Mouse (Mus musculus): ENCODE data around the gene Wars2. TPM values are rescaled to one million over a fixed set of nuclear protein-coding genes. Genes with fewer than 3 reads are reported as not detected.

Wars2 gene
- total RNA-seq, 1 experiment from 2014 or later = 6.4 TPM

GRCm38 (mm10) chr3:99183355-99184016, 42.6 kb downstream of the Wars2 start:
- ATAC-seq (ENCODE audit: extremely low read depth, insufficient number of reproducible peaks, low FRiP score, poor library complexity, severe bottlenecking) = no peak

- ATAC-seq (ENCODE audit: extremely low read depth, insufficient number of reproducible peaks, low FRiP score, poor library complexity, severe bottlenecking) = no peak
Observed at GRCm38 (mm10) chr3:99184373-99184772, 43.5 kb downstream of the Wars2 start.

GRCm38 (mm10) chr3:99188097-99188496, 47.2 kb downstream of the Wars2 start:
- no peak for ATAC-seq (ENCODE audit: extremely low read depth, insufficient number of reproducible peaks, low FRiP score, poor library complexity, severe bottlenecking)

GRCm38 (mm10) chr3:99193576-99193975, 52.7 kb downstream of the Wars2 start:
- no peak for ATAC-seq (ENCODE audit: extremely low read depth, insufficient number of reproducible peaks, low FRiP score, poor library complexity, severe bottlenecking)

GRCm38 (mm10) chr3:99203331-99203730, 62.5 kb downstream of the Wars2 start:
- no peak for ATAC-seq (ENCODE audit: extremely low read depth, insufficient number of reproducible peaks, low FRiP score, poor library complexity, severe bottlenecking)

GRCm38 (mm10) chr3:99208416-99208815, 67.5 kb downstream of the Wars2 start:
- ATAC-seq (ENCODE audit: extremely low read depth, insufficient number of reproducible peaks, low FRiP score, poor library complexity, severe bottlenecking) = no peak

- ATAC-seq (ENCODE audit: extremely low read depth, insufficient number of reproducible peaks, low FRiP score, poor library complexity, severe bottlenecking) = no peak
Observed at GRCm38 (mm10) chr3:99211105-99211698, 70.3 kb downstream of the Wars2 start.

GRCm38 (mm10) chr3:99227807-99228206, 86.9 kb downstream of the Wars2 start:
- no peak for ATAC-seq (ENCODE audit: extremely low read depth, insufficient number of reproducible peaks, low FRiP score, poor library complexity, severe bottlenecking)

GRCm38 (mm10) chr3:99233393-99234318, 92.8 kb downstream of the Wars2 start:
- ATAC-seq (ENCODE audit: extremely low read depth, insufficient number of reproducible peaks, low FRiP score, poor library complexity, severe bottlenecking) = no peak

- 0 out of 2 replicates have a peak, but pooled peaks have one; percentile 6 for ATAC-seq (ENCODE audit: extremely low read depth, insufficient number of reproducible peaks, low FRiP score, poor library complexity, severe bottlenecking)
Observed at GRCm38 (mm10) chr3:99234319-99234869, 93.5 kb downstream of the Wars2 start.

GRCm38 (mm10) chr3:99235116-99235803, 94.4 kb downstream of the Wars2 start:
- no peak for ATAC-seq (ENCODE audit: extremely low read depth, insufficient number of reproducible peaks, low FRiP score, poor library complexity, severe bottlenecking)

- no peak for ATAC-seq (ENCODE audit: extremely low read depth, insufficient number of reproducible peaks, low FRiP score, poor library complexity, severe bottlenecking)
Observed at GRCm38 (mm10) chr3:99235804-99236755, 95.2 kb downstream of the Wars2 start.

GRCm38 (mm10) chr3:99238691-99239090, 97.8 kb downstream of the Wars2 start:
- ATAC-seq (ENCODE audit: extremely low read depth, insufficient number of reproducible peaks, low FRiP score, poor library complexity, severe bottlenecking) = no peak

GRCm38 (mm10) chr3:99239301-99240045, 98.6 kb downstream of the Wars2 start:
- no peak for ATAC-seq (ENCODE audit: extremely low read depth, insufficient number of reproducible peaks, low FRiP score, poor library complexity, severe bottlenecking)

GRCm38 (mm10) chr3:99240213-99240720, 99.4 kb downstream of the Wars2 start, which contains the start of gene Tbx15:
TSS of gene Tbx15 (plus strand) at chr3:99240381.
- ATAC-seq (ENCODE audit: extremely low read depth, insufficient number of reproducible peaks, low FRiP score, poor library complexity, severe bottlenecking) = no peak

GRCm38 (mm10) chr3:99240811-99241738, 100.2 kb downstream of the Wars2 start:
- ATAC-seq (ENCODE audit: extremely low read depth, insufficient number of reproducible peaks, low FRiP score, poor library complexity, severe bottlenecking) = no peak

Measured in neutrophil, adult 5-6 weeks (primary cell).